Mouse (Mus musculus) limb, embryonic 10.5 days (tissue): ENCODE measurements at regions not wholly inside any gene's neighbourhood (a gene's known extent, or its start where the extent isn't known, plus 50 kb on each side); places are given as distances from the start of the nearest gene placed in this dataset.

Experiments used
- DNase-seq: peaks from one replicate; pipeline ENCODE4 v3.0.0-alpha.2; 2017; ENCODE audit warnings: low spot score
- H3K27ac ChIP-seq: fragments of 300-500 bp; sonication (generic); 2 replicates; pipeline ENCODE4 v1.5.1; 2016; ENCODE audit warnings: mild to moderate bottlenecking
- H3K27me3 ChIP-seq: fragments of 300-500 bp; sonication (generic); 2 replicates; pipeline ENCODE4 v1.6.1; 2016; ENCODE audit warnings: low read depth, mild to moderate bottlenecking; ENCODE audit not compliant: poor library complexity, severe bottlenecking
- H3K36me3 ChIP-seq: fragments of 300-500 bp; sonication (generic); 2 replicates; pipeline ENCODE4 v1.6.1; 2016; ENCODE audit warnings: mild to moderate bottlenecking, moderate library complexity
- H3K4me1 ChIP-seq: fragments of 300-500 bp; sonication (generic); 2 replicates; pipeline ENCODE4 v1.6.1; 2016
- H3K4me3 ChIP-seq: fragments of 300-500 bp; sonication (generic); 2 replicates; pipeline ENCODE4 v1.5.1; 2016; ENCODE audit warnings: mild to moderate bottlenecking, moderate library complexity
- H3K9me3 ChIP-seq: fragments of 300-500 bp; sonication (generic); replicated peaks from 2 replicates; pipeline ENCODE4 v1.6.1; 2016; ENCODE audit warnings: mild to moderate bottlenecking
- WGBS: fragments of 180-500 bp; shearing (Covaris S2); methylation state at CpG from one replicate; pipeline ENCODE4 v1.1.7; 2016; 5-methylcytosine and 5-hydroxymethylcytosine counted together

- 82% methylated on average over 3 of the region's 3 CpGs for WGBS
- no peak overlapping the region for H3K4me3 ChIP-seq
- DNase-seq, result no peak
Measured at GRCm38 (mm10) chr2:128432741-128433140, 158.3 kb upstream of the Spdye4c start.

GRCm38 (mm10) chr2:128433553-128434081 is 157.4 kb upstream of the Spdye4c start:
- 92% methylated on average over 9 of the region's 9 CpGs for WGBS

More at GRCm38 (mm10) chr2:128432741-128433140, 158.3 kb upstream of the Spdye4c start:
- Histone ChIP-seq H3K27me3 (no peaks in the 10 kb centered on the region), H3K36me3 (no peaks in the 10 kb centered on the region), H3K9me3 (no peaks in the 10 kb centered on the region), H3K27ac (no peak overlapping the region; the same call in 1 of the 2 replicates), H3K4me1 (peaks cover 57% of the 10 kb centered on the region)

GRCm38 (mm10) chr2:128434200-128434977 is 156.6 kb upstream of the Spdye4c start:
- peaks cover 45% of the 10 kb centered on the region for H3K4me1 ChIP-seq
- H3K9me3 ChIP-seq, result no peaks in the 10 kb centered on the region
- 73% methylated on average over 11 of the region's 11 CpGs for WGBS
- H3K27me3 ChIP-seq, result no peaks in the 10 kb centered on the region
- no peak overlapping the region for H3K4me3 ChIP-seq
- no peaks in the 10 kb centered on the region for H3K36me3 ChIP-seq
- DNase-seq, result no peak
- no peak overlapping the region for H3K27ac ChIP-seq

More at GRCm38 (mm10) chr2:128433553-128434081, 157.4 kb upstream of the Spdye4c start:
- H3K27ac ChIP-seq, result no peak overlapping the region
- no peak overlapping the region for H3K4me3 ChIP-seq
- H3K9me3 ChIP-seq, result no peaks in the 10 kb centered on the region
- no peak for DNase-seq
- H3K27me3 ChIP-seq, result no peaks in the 10 kb centered on the region
- peaks cover 53% of the 10 kb centered on the region for H3K4me1 ChIP-seq
- no peaks in the 10 kb centered on the region for H3K36me3 ChIP-seq

GRCm38 (mm10) chr2:128436378-128436777 is 154.6 kb upstream of the Spdye4c start:
- Histone ChIP-seq H3K36me3 (no peaks in the 10 kb centered on the region), H3K4me3 (no peak overlapping the region), H3K27me3 (no peaks in the 10 kb centered on the region), H3K27ac (no peak overlapping the region), H3K9me3 (no peaks in the 10 kb centered on the region), H3K4me1 (peaks cover 31% of the 10 kb centered on the region)
- 98% methylated on average over 3 of the region's 3 CpGs for WGBS
- no peak for DNase-seq

GRCm38 (mm10) chr2:128437698-128438097 is 153.3 kb upstream of the Spdye4c start:
- no peak overlapping the region for H3K27ac ChIP-seq
- WGBS, result 77% methylated on average over 7 of the region's 7 CpGs

GRCm38 (mm10) chr2:128438161-128438822 is 152.7 kb upstream of the Spdye4c start:
- H3K36me3 ChIP-seq, result no peaks in the 10 kb centered on the region
- H3K4me3 ChIP-seq, result no peak overlapping the region
- DNase-seq, result no peak
- no peaks in the 10 kb centered on the region for H3K9me3 ChIP-seq
- peaks cover 17% of the 10 kb centered on the region for H3K4me1 ChIP-seq
- 75% methylated on average over 12 of the region's 12 CpGs for WGBS
- no peaks in the 10 kb centered on the region for H3K27me3 ChIP-seq
- H3K27ac ChIP-seq, result no peak overlapping the region; the same call in 1 of the 2 replicates

More at GRCm38 (mm10) chr2:128437698-128438097, 153.3 kb upstream of the Spdye4c start:
- Histone ChIP-seq H3K36me3 (no peaks in the 10 kb centered on the region), H3K27me3 (no peaks in the 10 kb centered on the region), H3K4me3 (no peak overlapping the region), H3K9me3 (no peaks in the 10 kb centered on the region), H3K4me1 (peaks cover 23% of the 10 kb centered on the region)
- no peak for DNase-seq

GRCm38 (mm10) chr2:128438897-128439296 is 152.1 kb upstream of the Spdye4c start:
- Histone ChIP-seq H3K4me3 (no peak overlapping the region), H3K27ac (no peak overlapping the region), H3K9me3 (no peaks in the 10 kb centered on the region), H3K4me1 (peaks cover 16% of the 10 kb centered on the region), H3K36me3 (no peaks in the 10 kb centered on the region), H3K27me3 (no peaks in the 10 kb centered on the region)
- WGBS, result 86% methylated on average over 2 of the region's 2 CpGs
- DNase-seq, result no peak

GRCm38 (mm10) chr2:128444599-128445011 is 146.4 kb upstream of the Spdye4c start:
- DNase-seq, result no peak
- Histone ChIP-seq H3K27ac (no peak overlapping the region), H3K9me3 (no peaks in the 10 kb centered on the region), H3K4me3 (no peak overlapping the region), H3K36me3 (no peaks in the 10 kb centered on the region), H3K4me1 (peaks cover 3% of the 10 kb centered on the region; the same call in 1 of the 2 replicates), H3K27me3 (no peaks in the 10 kb centered on the region)
- 87% methylated on average over 7 of the region's 7 CpGs for WGBS

- no peak overlapping the region for H3K4me3 ChIP-seq
- H3K4me1 ChIP-seq, result peaks cover 3% of the 10 kb centered on the region; the same call in 1 of the 2 replicates
- DNase-seq, result no peak
- 95% methylated on average over 5 of the region's 5 CpGs for WGBS
- no peaks in the 10 kb centered on the region for H3K9me3 ChIP-seq
- H3K27me3 ChIP-seq, result no peaks in the 10 kb centered on the region
- no peak overlapping the region for H3K27ac ChIP-seq
- no peaks in the 10 kb centered on the region for H3K36me3 ChIP-seq
Measured at GRCm38 (mm10) chr2:128445443-128445842, 145.6 kb upstream of the Spdye4c start.

GRCm38 (mm10) chr2:128449294-128449693 is 141.7 kb upstream of the Spdye4c start:
- Histone ChIP-seq H3K27me3 (no peaks in the 10 kb centered on the region), H3K4me1 (no peaks in the 10 kb centered on the region), H3K36me3 (no peaks in the 10 kb centered on the region), H3K9me3 (no peaks in the 10 kb centered on the region), H3K4me3 (no peak overlapping the region), H3K27ac (no peak overlapping the region)
- 77% methylated on average over 3 of the region's 3 CpGs for WGBS
- no peak for DNase-seq

- no peaks in the 10 kb centered on the region for H3K36me3 ChIP-seq
- no peak for DNase-seq
- 92% methylated on average over 4 of the region's 4 CpGs for WGBS
- H3K4me3 ChIP-seq, result no peak overlapping the region
- H3K4me1 ChIP-seq, result no peaks in the 10 kb centered on the region
- no peak overlapping the region for H3K27ac ChIP-seq
- H3K9me3 ChIP-seq, result no peaks in the 10 kb centered on the region
- no peaks in the 10 kb centered on the region for H3K27me3 ChIP-seq
Measured at GRCm38 (mm10) chr2:128450045-128450444, 141.0 kb upstream of the Spdye4c start.

GRCm38 (mm10) chr2:128451554-128452239 is 139.3 kb upstream of the Spdye4c start:
- Histone ChIP-seq H3K4me3 (no peak overlapping the region), H3K4me1 (no peaks in the 10 kb centered on the region), H3K27ac (no peak overlapping the region), H3K27me3 (no peaks in the 10 kb centered on the region), H3K36me3 (no peaks in the 10 kb centered on the region), H3K9me3 (no peaks in the 10 kb centered on the region)
- no peak for DNase-seq
- WGBS, result 73% methylated on average over 5 of the region's 5 CpGs
